Mouse (Mus musculus): ENCODE measurements around the gene Htr1f.

DNA sequence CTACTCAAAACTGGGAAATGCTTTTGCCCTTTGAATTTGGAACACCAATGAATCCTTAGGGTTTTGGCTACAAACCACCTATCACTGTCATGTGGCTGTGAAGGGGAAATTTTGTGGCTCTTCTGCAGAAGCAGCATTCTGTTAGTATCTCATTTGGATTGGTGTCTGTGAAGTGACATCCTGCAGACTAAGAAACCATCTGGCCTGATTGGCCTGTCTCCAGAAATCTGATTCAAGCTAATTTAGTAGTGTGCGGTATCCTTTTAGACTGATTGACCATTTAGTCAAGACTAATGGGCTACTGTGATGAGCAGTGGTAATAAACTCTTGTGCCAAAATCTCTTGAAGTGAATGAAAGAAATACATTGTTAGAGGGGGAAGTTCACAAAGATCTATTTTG lies 76.0 kb downstream of the Htr1f start:
- TF ChIP-seq POLR2A (IDR thresholded peaks at IDR 0.05; ENCODE audit: extremely low read depth, insufficient read depth, low read length), result no peak
- TF ChIP-seq CTCF (IDR thresholded peaks at IDR 0.05; ENCODE audit: low read depth, low read length), result no peak
